Mouse (Mus musculus): ENCODE results near the gene Mta3. TPM values are rescaled to one million over a fixed set of nuclear protein-coding genes. Genes with fewer than 3 reads are reported as not detected.
A peak's percentile ranks its signal among the peaks of the same experiment; 100 is the strongest.

The Mta3 gene
- polyA plus RNA-seq, 1 experiment = 30.5 TPM

DNA sequence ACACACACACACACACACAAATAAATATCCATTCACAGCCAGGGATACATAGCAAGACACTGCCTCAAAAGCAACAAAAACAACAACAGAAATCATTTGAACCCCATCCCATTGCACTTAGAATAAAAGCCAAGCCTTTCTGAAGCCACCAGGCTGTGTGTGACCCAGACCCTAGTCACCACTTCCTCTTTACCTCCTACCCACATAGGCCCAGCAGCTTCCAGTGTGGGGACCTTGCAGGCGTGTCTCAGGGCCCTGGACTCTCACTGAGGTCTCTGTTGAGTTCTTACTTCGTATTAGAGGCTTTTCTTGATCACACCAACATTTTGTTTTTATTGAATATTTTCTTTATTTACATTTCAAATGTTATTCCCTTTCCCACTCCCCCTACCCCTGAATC is 10.2 kb upstream of the Mta3 start:
- Histone ChIP-seq H3K4me3 (ENCODE audit: extremely low read depth, insufficient read depth, insufficient read length) (no peak overlapping the region), H3K36me3 (ENCODE audit: control insufficient read depth, insufficient read depth, low read length) (no peaks in the 10 kb centered on the region), H3K4me1 (ENCODE audit: control insufficient read depth, insufficient read depth, insufficient read length) (no peaks in the 10 kb centered on the region; the same call in 1 of the 2 replicates), H3K27me3 (ENCODE audit: control insufficient read depth, insufficient read depth, low read length) (no peaks in the 10 kb centered on the region), H3K27ac (ENCODE audit: insufficient read depth, low read length) (no peak overlapping the region)
- WGBS = 12% methylated on average over 2 of the region's 2 CpGs
- TF ChIP-seq CTCF (IDR thresholded peaks at IDR 0.05; ENCODE audit: extremely low read depth, insufficient read depth, insufficient read length, insufficient replicate concordance) (no peak), POLR2A (IDR thresholded peaks at IDR 0.05; ENCODE audit: low read depth, low read length) (no peak)
- DNase-seq (ENCODE audit: low read depth in 1 of 2, low spot score in 2 of 2) = peak in 1 of 2 experiments; percentile 62

DNA sequence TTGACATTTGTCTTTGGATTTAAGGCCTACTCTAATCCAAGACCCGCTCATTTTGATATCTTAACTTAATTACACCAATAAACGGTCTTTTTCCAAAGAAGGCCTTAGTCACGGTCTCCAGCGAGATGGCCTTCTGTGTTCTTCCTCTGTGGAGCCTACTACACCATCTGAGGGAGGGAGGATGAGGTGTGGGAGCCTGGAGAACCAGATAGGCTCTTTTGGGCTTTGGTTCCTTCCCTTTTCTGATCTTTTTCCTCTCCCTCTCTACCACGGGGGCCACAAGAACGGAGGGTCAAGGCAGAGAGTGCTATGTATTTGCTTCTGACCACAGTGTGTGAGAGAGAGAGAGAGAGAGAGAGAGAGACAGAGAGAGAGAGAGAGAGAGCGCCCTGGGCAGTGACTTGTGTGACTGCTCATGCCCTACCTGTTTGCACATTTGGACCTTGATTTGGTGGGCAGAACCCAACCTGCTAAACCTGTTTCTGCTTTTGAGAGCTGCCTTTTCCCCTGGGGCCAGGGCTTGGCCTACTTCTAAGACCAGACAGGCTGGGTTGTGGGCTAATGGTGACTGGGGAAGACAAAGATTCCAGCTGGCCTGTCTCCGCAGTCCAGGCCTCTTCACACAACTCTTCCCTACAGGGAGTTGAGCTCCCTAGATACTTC is 6.8 kb upstream of the Mta3 start:
- H3K27ac ChIP-seq (ENCODE audit: insufficient read depth, low read length) = no peak overlapping the region
- no peak for DNase-seq (ENCODE audit: low read depth in 1 of 2, low spot score in 2 of 2)
- H3K4me1 ChIP-seq (ENCODE audit: control insufficient read depth, insufficient read depth, insufficient read length) = no peaks in the 10 kb centered on the region; the same call in 1 of the 2 replicates
- WGBS = 60% methylated on average over 8 of the region's 8 CpGs
- no peaks in the 10 kb centered on the region for H3K27me3 ChIP-seq (ENCODE audit: control insufficient read depth, insufficient read depth, low read length)
- no peaks in the 10 kb centered on the region for H3K36me3 ChIP-seq (ENCODE audit: control insufficient read depth, insufficient read depth, low read length)
- H3K4me3 ChIP-seq (ENCODE audit: extremely low read depth, insufficient read depth, insufficient read length) = no peak overlapping the region
- no peak for TF ChIP-seq POLR2A (IDR thresholded peaks at IDR 0.05; ENCODE audit: low read depth, low read length)
- TF ChIP-seq CTCF (IDR thresholded peaks at IDR 0.05; ENCODE audit: extremely low read depth, insufficient read depth, insufficient read length, insufficient replicate concordance) = no peak

DNA sequence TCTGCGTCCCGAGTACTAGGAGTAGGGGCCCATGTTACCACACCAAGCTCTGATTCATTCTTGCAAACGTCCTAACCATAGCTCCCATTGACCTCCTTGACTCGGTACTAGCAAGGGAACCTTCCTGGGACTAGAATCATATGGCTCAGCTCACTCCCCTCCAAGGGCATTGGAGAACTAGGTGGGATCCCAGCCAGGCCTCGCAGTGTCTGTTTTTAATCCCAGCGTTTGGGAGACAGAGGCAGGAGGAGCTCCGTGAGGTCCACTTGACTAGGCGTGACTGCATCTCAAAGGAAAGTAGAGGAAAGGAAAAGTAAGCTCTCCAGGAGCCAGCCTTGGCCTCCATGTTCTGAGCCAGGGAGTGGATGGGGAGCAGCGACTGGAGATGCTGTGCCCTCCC is 5.8 kb upstream of the Mta3 start:
- Histone ChIP-seq H3K27me3 (ENCODE audit: control insufficient read depth, insufficient read depth, low read length) (no peaks in the 10 kb centered on the region), H3K4me1 (ENCODE audit: control insufficient read depth, insufficient read depth, insufficient read length) (no peaks in the 10 kb centered on the region; the same call in 1 of the 2 replicates), H3K36me3 (ENCODE audit: control insufficient read depth, insufficient read depth, low read length) (no peaks in the 10 kb centered on the region), H3K4me3 (ENCODE audit: extremely low read depth, insufficient read depth, insufficient read length) (no peak overlapping the region), H3K27ac (ENCODE audit: insufficient read depth, low read length) (no peak overlapping the region)
- WGBS = 86% methylated on average over 9 of the region's 9 CpGs
- no peak for TF ChIP-seq POLR2A (IDR thresholded peaks at IDR 0.05; ENCODE audit: low read depth, low read length)
- no peak for TF ChIP-seq CTCF (IDR thresholded peaks at IDR 0.05; ENCODE audit: extremely low read depth, insufficient read depth, insufficient read length, insufficient replicate concordance)
- no peak for DNase-seq (ENCODE audit: low read depth in 1 of 2, low spot score in 2 of 2)

DNA sequence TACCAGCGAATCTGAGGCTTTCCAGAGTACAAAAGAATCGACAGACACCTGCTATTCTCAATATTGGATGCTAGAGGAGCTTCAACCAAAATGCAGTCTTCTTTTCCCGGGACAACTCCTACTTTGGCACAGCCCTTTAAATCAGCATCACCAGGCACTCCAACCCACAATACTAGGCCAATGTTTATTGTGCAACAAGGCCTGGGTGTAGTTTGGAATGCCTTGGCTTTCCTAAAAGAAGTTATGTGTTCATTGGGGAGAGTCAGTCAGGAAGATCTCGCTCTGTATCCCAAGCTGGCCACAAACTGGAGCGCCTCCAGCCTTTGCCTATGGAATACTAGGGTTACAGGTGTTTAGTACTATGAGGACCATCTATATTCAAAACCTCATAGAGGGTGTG is 1.5 kb upstream of the Mta3 start:
- no peaks in the 10 kb centered on the region for H3K27me3 ChIP-seq (ENCODE audit: control insufficient read depth, insufficient read depth, low read length)
- 91% methylated on average over 5 of the region's 5 CpGs for WGBS
- H3K27ac ChIP-seq (ENCODE audit: insufficient read depth, low read length) = 0 out of 2 replicates have a peak overlapping the region, but pooled peaks have one; percentile 7
- TF ChIP-seq POLR2A (IDR thresholded peaks at IDR 0.05; ENCODE audit: low read depth, low read length) = no peak
- no peak for TF ChIP-seq CTCF (IDR thresholded peaks at IDR 0.05; ENCODE audit: extremely low read depth, insufficient read depth, insufficient read length, insufficient replicate concordance)
- H3K4me3 ChIP-seq (ENCODE audit: extremely low read depth, insufficient read depth, insufficient read length) = no peak overlapping the region
- H3K4me1 ChIP-seq (ENCODE audit: control insufficient read depth, insufficient read depth, insufficient read length) = peaks cover 12% of the 10 kb centered on the region; the same call in 1 of the 2 replicates
- no peaks in the 10 kb centered on the region for H3K36me3 ChIP-seq (ENCODE audit: control insufficient read depth, insufficient read depth, low read length)
- no peak for DNase-seq (ENCODE audit: low read depth in 1 of 2, low spot score in 2 of 2)

DNA sequence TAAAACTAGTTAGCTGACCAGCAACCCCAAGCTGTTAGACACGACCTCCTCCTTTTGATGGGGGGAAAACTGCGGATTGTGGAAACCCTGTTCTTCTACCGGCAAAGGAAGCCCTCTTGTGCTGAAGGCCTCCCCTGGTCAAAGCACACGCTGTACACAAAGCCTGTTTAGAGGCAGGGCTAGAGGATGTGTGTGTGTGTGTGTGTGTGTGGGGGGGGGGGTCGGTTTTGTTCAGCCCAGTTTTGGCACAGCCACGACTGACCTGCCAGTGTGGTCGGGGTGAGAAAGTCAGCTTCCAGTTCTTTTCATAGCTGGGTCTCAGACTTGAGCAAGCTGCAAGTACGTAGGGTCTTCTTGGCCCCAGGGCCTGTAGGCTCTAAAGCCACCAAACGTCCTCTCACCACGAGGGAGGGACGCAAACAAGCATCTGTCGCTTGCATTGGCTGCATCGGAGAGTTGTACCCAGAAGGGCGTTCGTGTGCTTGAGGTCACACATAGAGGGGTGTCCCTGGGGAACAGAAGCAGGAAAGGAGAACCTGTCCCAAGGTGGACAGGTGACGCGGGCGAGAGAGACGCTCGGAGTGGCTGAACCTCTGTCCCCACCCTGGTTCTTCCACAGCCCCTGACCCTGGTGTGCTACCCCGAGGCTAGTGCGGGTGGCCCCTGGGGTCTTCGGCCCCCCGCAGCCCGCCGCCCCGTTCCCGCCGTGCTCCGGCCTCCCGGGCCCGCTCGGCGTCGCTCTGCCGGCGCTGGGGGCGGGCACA is 429 bp upstream of the Mta3 start:
- 2% methylated on average over 36 of the region's 38 CpGs for WGBS
- H3K36me3 ChIP-seq (ENCODE audit: control insufficient read depth, insufficient read depth, low read length) = peaks cover 1% of the 10 kb centered on the region; the same call in 1 of the 2 replicates
- peaks cover 12% of the 10 kb centered on the region; the same call in 1 of the 2 replicates for H3K4me1 ChIP-seq (ENCODE audit: control insufficient read depth, insufficient read depth, insufficient read length)
- TF ChIP-seq POLR2A (IDR thresholded peaks at IDR 0.05; ENCODE audit: low read depth, low read length) (peak; percentile 65), CTCF (IDR thresholded peaks at IDR 0.05; ENCODE audit: extremely low read depth, insufficient read depth, insufficient read length, insufficient replicate concordance) (no peak)
- H3K27me3 ChIP-seq (ENCODE audit: control insufficient read depth, insufficient read depth, low read length) = no peaks in the 10 kb centered on the region
- peak; percentile 72 to 77 for DNase-seq (ENCODE audit: low read depth in 1 of 2, low spot score in 2 of 2)
- H3K27ac ChIP-seq (ENCODE audit: insufficient read depth, low read length) = peak overlapping the region; percentile 92
- peak overlapping the region; percentile 90 for H3K4me3 ChIP-seq (ENCODE audit: extremely low read depth, insufficient read depth, insufficient read length)

DNA sequence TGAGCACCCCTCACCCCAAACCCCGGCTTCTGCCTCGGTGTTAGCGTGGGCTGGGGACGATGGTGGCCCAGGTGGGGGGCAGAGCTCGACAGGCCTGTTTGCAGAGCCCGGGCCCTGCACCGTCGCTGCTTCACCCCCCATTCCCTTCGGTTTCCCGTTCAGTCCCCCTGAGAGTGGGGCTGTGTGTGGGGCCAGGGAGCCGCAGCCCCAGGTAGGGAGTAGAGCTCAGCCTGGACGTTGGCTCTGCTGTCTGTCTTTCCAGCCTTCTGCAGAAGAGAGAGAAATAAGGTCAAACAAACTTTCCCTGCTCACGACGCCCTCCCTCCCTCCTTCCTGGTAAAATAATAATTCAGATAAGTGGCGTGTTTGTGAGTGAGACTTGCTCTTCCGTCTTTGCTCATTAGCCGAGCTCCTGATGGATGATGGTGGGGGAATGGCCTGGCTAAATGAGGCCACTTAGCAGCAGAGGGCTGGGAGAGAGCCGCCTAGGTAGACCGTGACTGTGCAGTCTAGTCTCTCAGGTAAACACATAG is 697 bp downstream of the Mta3 start:
- peak overlapping the region; percentile 90 for H3K4me3 ChIP-seq (ENCODE audit: extremely low read depth, insufficient read depth, insufficient read length)
- peaks cover 12% of the 10 kb centered on the region; the same call in 1 of the 2 replicates for H3K4me1 ChIP-seq (ENCODE audit: control insufficient read depth, insufficient read depth, insufficient read length)
- under 1% methylated on average over 19 of the region's 19 CpGs for WGBS
- peaks cover 3% of the 10 kb centered on the region; the same call in 1 of the 2 replicates for H3K36me3 ChIP-seq (ENCODE audit: control insufficient read depth, insufficient read depth, low read length)
- peak in 1 of 2 experiments; percentile 30 for DNase-seq (ENCODE audit: low read depth in 1 of 2, low spot score in 2 of 2)
- TF ChIP-seq CTCF (IDR thresholded peaks at IDR 0.05; ENCODE audit: extremely low read depth, insufficient read depth, insufficient read length, insufficient replicate concordance) (no peak), POLR2A (IDR thresholded peaks at IDR 0.05; ENCODE audit: low read depth, low read length) (no peak; the same call in 1 of the 2 replicates)
- peak overlapping the region; percentile 98 for H3K27ac ChIP-seq (ENCODE audit: insufficient read depth, low read length)
- no peaks in the 10 kb centered on the region for H3K27me3 ChIP-seq (ENCODE audit: control insufficient read depth, insufficient read depth, low read length)
